Mouse (Mus musculus) testis, adult 2 months (tissue): ENCODE measurements around the gene Tes3-ps.
A peak's percentile ranks its signal among the peaks of the same experiment; 100 is the strongest.

Experiments used
- CTCF ChIP-seq: fragments of 200-500 bp; IDR thresholded peaks from 2 replicates; pipeline ENCODE4 v1.5.1; 2012; ENCODE audit warnings: low read depth, mild to moderate bottlenecking, inconsistent platforms, low read length, moderate library complexity; ENCODE audit not compliant: control insufficient read depth, insufficient read depth, insufficient replicate concordance
- POLR2A ChIP-seq: fragments of 200-500 bp; IDR thresholded peaks from 2 replicates; pipeline ENCODE4 v1.6.1; 2012; ENCODE audit warnings: low read depth, mild to moderate bottlenecking, inconsistent platforms, low read length, moderate library complexity; ENCODE audit not compliant: control insufficient read depth

GRCm38 (mm10) chr13:49449318-49449749 lies 43.8 kb upstream of the Tes3-ps start:
- TF ChIP-seq CTCF (peak; percentile 81; the same call in 1 of the 2 replicates), POLR2A (no peak)
